Mouse (Mus musculus) CH12.LX (cell line): ENCODE measurements around the gene Spata25. TPM values are rescaled to one million over a fixed set of nuclear protein-coding genes. Genes with fewer than 3 reads are reported as not detected.

Source experiments
- DNase-seq: peaks from one replicate; pipeline ENCODE4 v3.0.0-alpha.2; 2013; ENCODE audit errors: extremely low read depth
- H3K27ac ChIP-seq: 2 replicates; pipeline ENCODE4 v1.5.1; 2012; ENCODE audit warnings: low read depth, mild to moderate bottlenecking, control low read depth, moderate library complexity; ENCODE audit not compliant: insufficient read depth
- H3K27me3 ChIP-seq: replicated peaks from 2 replicates; pipeline ENCODE3; 2012; ENCODE audit warnings: inconsistent platforms
- H3K36me3 ChIP-seq, 2 experiments: replicated peaks in 1 of 2; 2 replicates each; pipeline versions ENCODE3 to v1.6.1; 2012; ENCODE audit warnings: inconsistent platforms in 1 of 2, low read length in 1 of 2, mild to moderate bottlenecking in 1 of 2, mixed read lengths in 1 of 2, moderate library complexity in 1 of 2; ENCODE audit not compliant: control insufficient read depth in 1 of 2, insufficient read depth in 1 of 2
- H3K4me1 ChIP-seq, 2 experiments: 2 replicates each; pipeline ENCODE4 v1.6.1; 2012; ENCODE audit warnings: inconsistent platforms in 1 of 2, moderate library complexity in 1 of 2; ENCODE audit not compliant: insufficient read depth in 2 of 2, control insufficient read depth in 1 of 2
- H3K4me2 ChIP-seq: 2 replicates; pipeline ENCODE4 v1.6.1; 2012; ENCODE audit warnings: low read depth, mild to moderate bottlenecking, control low read depth; ENCODE audit not compliant: poor library complexity, insufficient read depth, severe bottlenecking
- H3K4me3 ChIP-seq, 3 experiments: fragments of 150-350 bp in 1 of 3; sonication (generic) in 1 of 3; replicated peaks in 1 of 3; 2 replicates each; pipeline versions ENCODE3 to v1.5.1; 2011 to 2012; ENCODE audit warnings: low read depth in 2 of 3, low read length in 2 of 3, mild to moderate bottlenecking in 2 of 3, moderate library complexity in 2 of 3, control low read depth in 1 of 3, improper control_type of control experiment in 1 of 3, inconsistent platforms in 1 of 3, mixed read lengths in 1 of 3; ENCODE audit not compliant: poor library complexity in 1 of 3
- H3K79me2 ChIP-seq: replicated peaks from 2 replicates; pipeline ENCODE4 v1.6.1; 2012; ENCODE audit warnings: mild to moderate bottlenecking, moderate library complexity; ENCODE audit not compliant: control insufficient read depth, poor library complexity, insufficient read depth, severe bottlenecking; ENCODE audit errors: extremely low read depth
- H3K9ac ChIP-seq: 2 replicates; pipeline ENCODE4 v1.6.1; 2012; ENCODE audit warnings: low read depth, mild to moderate bottlenecking, control low read depth, moderate library complexity; ENCODE audit not compliant: insufficient read depth
- H3K9me3 ChIP-seq: replicated peaks from 2 replicates; pipeline ENCODE3; 2012; ENCODE audit warnings: low read length, inconsistent platforms, mixed read lengths
- BHLHE40 ChIP-seq: IDR thresholded peaks from 2 replicates; pipeline ENCODE4 v1.6.1; 2011; ENCODE audit warnings: mild to moderate bottlenecking, low read depth, low read length, improper control_type of control experiment
- CHD2 ChIP-seq: IDR thresholded peaks from 2 replicates; pipeline ENCODE4 v1.6.1; 2011; ENCODE audit warnings: low read length, improper control_type of control experiment
- CTCF ChIP-seq, 2 experiments: IDR thresholded peaks in 1 of 2; conservative IDR thresholded peaks in 1 of 2; 2 replicates each; pipeline ENCODE4 v1.5.1; 2011 to 2012; ENCODE audit warnings: low read depth in 2 of 2, low read length in 2 of 2, improper control_type of control experiment in 1 of 2, inconsistent platforms in 1 of 2, mild to moderate bottlenecking in 1 of 2, moderate library complexity in 1 of 2
- ELF1 ChIP-seq: IDR thresholded peaks from 2 replicates; pipeline ENCODE4 v1.6.1; 2014; ENCODE audit warnings: low read depth, mild to moderate bottlenecking, inconsistent platforms, low read length, improper control_type of control experiment
- GABPA ChIP-seq: IDR thresholded peaks from 2 replicates; pipeline ENCODE4 v1.6.1; 2012; ENCODE audit warnings: low read depth, low read length, improper control_type of control experiment, inconsistent platforms; ENCODE audit not compliant: insufficient replicate concordance
- HCFC1 ChIP-seq: IDR thresholded peaks from 2 replicates; pipeline ENCODE4 v1.6.1; 2012; ENCODE audit warnings: low read depth, mild to moderate bottlenecking, inconsistent platforms, low read length, improper control_type of control experiment
- KAT2A ChIP-seq: IDR thresholded peaks from 2 replicates; pipeline ENCODE4 v1.6.1; 2012; ENCODE audit warnings: low read length, improper control_type of control experiment, inconsistent platforms; ENCODE audit not compliant: insufficient replicate concordance
- MAX ChIP-seq: IDR thresholded peaks from 2 replicates; pipeline ENCODE4 v1.6.1; 2011; ENCODE audit warnings: low read length, improper control_type of control experiment
- MAZ ChIP-seq: IDR thresholded peaks from 2 replicates; pipeline ENCODE4 v1.6.1; 2012; ENCODE audit warnings: low read depth, mild to moderate bottlenecking, inconsistent platforms, low read length, improper control_type of control experiment, moderate library complexity
- MEF2A ChIP-seq: IDR thresholded peaks from 2 replicates; pipeline ENCODE4 v1.6.1; 2014; ENCODE audit warnings: low read depth, mild to moderate bottlenecking, inconsistent platforms, low read length, improper control_type of control experiment, borderline replicate concordance
- MXI1 ChIP-seq: IDR thresholded peaks from 2 replicates; pipeline ENCODE4 v1.6.1; 2011; ENCODE audit warnings: mild to moderate bottlenecking, low read depth, low read length, improper control_type of control experiment
- MYC ChIP-seq: IDR thresholded peaks from 2 replicates; pipeline ENCODE4 v1.6.1; 2011; ENCODE audit warnings: low read depth, mild to moderate bottlenecking, improper control_type of control experiment, low read length
- NELFE ChIP-seq: IDR thresholded peaks from 2 replicates; pipeline ENCODE4 v1.6.1; 2011; ENCODE audit warnings: low read depth, low read length, improper control_type of control experiment
- NRF1 ChIP-seq: IDR thresholded peaks from 2 replicates; pipeline ENCODE4 v1.6.1; 2014; ENCODE audit warnings: low read depth, mild to moderate bottlenecking, inconsistent platforms, low read length, improper control_type of control experiment, moderate library complexity
- PAX5 ChIP-seq: IDR thresholded peaks from 2 replicates; pipeline ENCODE4 v1.6.1; 2012; ENCODE audit warnings: low read length, inconsistent platforms, mixed read lengths
- POLR2A ChIP-seq: IDR thresholded peaks from 2 replicates; pipeline ENCODE4 v1.6.1; 2011; ENCODE audit warnings: low read depth, mild to moderate bottlenecking, improper control_type of control experiment, low read length
- POLR2AphosphoS2 ChIP-seq: IDR thresholded peaks from 2 replicates; pipeline ENCODE4 v1.6.1; 2011; ENCODE audit warnings: low read depth, low read length, improper control_type of control experiment
- RAD21 ChIP-seq: IDR thresholded peaks from 2 replicates; pipeline ENCODE4 v1.6.1; 2011; ENCODE audit warnings: low read depth, mild to moderate bottlenecking, low read length, improper control_type of control experiment, moderate library complexity
- RCOR1 ChIP-seq: conservative IDR thresholded peaks from 2 replicates; pipeline ENCODE4 v1.6.1; 2012; ENCODE audit warnings: low read depth, mild to moderate bottlenecking, inconsistent platforms, low read length, improper control_type of control experiment
- SIN3A ChIP-seq: IDR thresholded peaks from 2 replicates; pipeline ENCODE4 v1.6.1; 2012; ENCODE audit warnings: low read length, improper control_type of control experiment, inconsistent platforms
- SMC3 ChIP-seq: IDR thresholded peaks from 2 replicates; pipeline ENCODE4 v1.6.1; 2011; ENCODE audit warnings: low read depth, low read length, improper control_type of control experiment
- TBP ChIP-seq: conservative IDR thresholded peaks from 2 replicates; pipeline ENCODE4 v1.6.1; 2011; ENCODE audit warnings: low read depth, low read length, improper control_type of control experiment
- TCF12 ChIP-seq: IDR thresholded peaks from 2 replicates; pipeline ENCODE4 v1.6.1; 2014; ENCODE audit warnings: low read depth, mild to moderate bottlenecking, inconsistent platforms, low read length, improper control_type of control experiment
- UBTF ChIP-seq: IDR thresholded peaks from 2 replicates; pipeline ENCODE4 v1.6.1; 2012; ENCODE audit warnings: low read depth, mild to moderate bottlenecking, inconsistent platforms, low read length, improper control_type of control experiment, moderate library complexity
- USF2 ChIP-seq: conservative IDR thresholded peaks from 2 replicates; pipeline ENCODE4 v1.6.1; 2011; ENCODE audit warnings: low read depth, low read length, improper control_type of control experiment
- ZMIZ1 ChIP-seq: IDR thresholded peaks from 2 replicates; pipeline ENCODE4 v1.6.1; 2012; ENCODE audit warnings: low read depth, mild to moderate bottlenecking, inconsistent platforms, low read length, improper control_type of control experiment
- dilution Hi-C: fragments of 300-500 bp; cut with MboI; formaldehyde crosslinking; loops from 2 replicates; pipeline ENCODE4 v1.14.3; 2020; ENCODE audit warnings: low sequenced_read_pairs; ENCODE audit not compliant: extremely low pct_unique_long_range_greater_than_20kb, extremely low pct_ligation_motif_present
- in situ Hi-C: fragments of 300-500 bp; cut with MboI; formaldehyde crosslinking; loops from 3 replicates; pipeline ENCODE4 v1.14.3; 2019; ENCODE audit warnings: low sequenced_read_pairs, low pct_ligation_motif_present, low pct_unique_long_range_greater_than_20kb, mixed read lengths
- polyA plus RNA-seq: library from polyadenylated mRNA; unstranded; fragments of >175 nt; gene quantifications from 2 replicates; pipeline ENCODE4 v1.2.1, GENCODE M21; 2012; ENCODE audit warnings: low read depth; ENCODE audit not compliant: insufficient read length
- total RNA-seq, 2 experiments: library from RNA; depleted of rRNA; stranded (reverse); fragments of 300-350 nt in 1 of 2; fragments of >200 nt in 1 of 2; gene quantifications; 2 replicates each; pipeline ENCODE4 v1.2.3; 2012 to 2014

The Spata25 gene
- total and polyA plus RNA-seq, 3 experiments: not detected

GRCm38 (mm10) chr2:164804533-164805331 is 23.6 kb downstream of the Spata25 start, which contains the start of the genes Acot8 and Zswim3:
TSS of gene Acot8 (minus strand) at chr2:164804882.
TSS of gene Zswim3 (plus strand) at chr2:164805098.
- TF ChIP-seq BHLHE40 (peak; percentile 77), GABPA (no peak), NELFE (peak; percentile 98), PAX5 (no peak), MEF2A (0 out of 2 replicates have a peak, but pooled peaks have one; percentile 3), SMC3 (no peak), MAZ (peak; percentile 36), RCOR1 (0 out of 2 replicates have a peak, but pooled peaks have one; percentile 35), HCFC1 (peak; percentile 83), MYC (no peak), NRF1 (peak; percentile 33; the same call in 1 of the 2 replicates), UBTF (0 out of 2 replicates have a peak, but pooled peaks have one; percentile 4), KAT2A (peak; percentile 88; the same call in 1 of the 2 replicates), SIN3A (peak; percentile 84), TBP (peak; percentile 98), ZMIZ1 (peak; percentile 93), CHD2 (peak; percentile 97), MXI1 (peak; percentile 82), RAD21 (no peak), MAX (peak; percentile 57; the same call in 1 of the 2 replicates), POLR2AphosphoS2 (0 out of 2 replicates have a peak, but pooled peaks have one; percentile 78), ELF1 (peak; percentile 91), CTCF (conservative IDR thresholded peaks at IDR 0.05 in 1 of 2, IDR thresholded peaks at IDR 0.05 in 1 of 2; ENCODE audit: low read depth in 2 of 2, low read length in 2 of 2) (no peak), TCF12 (peak; percentile 60; the same call in 1 of the 2 replicates), POLR2A (peak; percentile 99), USF2 (no peak)
- TF ChIP-seq, all 38 proteins: peak for 19
- in situ Hi-C loops (no loop called here), dilution Hi-C loops (no loop called here)
- H3K9ac ChIP-seq: peak within 1 kb of the TSS; percentile 79
- peaks cover 5 to 25% of the 10 kb centered on the region in 2 experiments; a peak in 2 of 4 replicates for H3K4me1 ChIP-seq
- H3K27me3 ChIP-seq: no peaks in the 10 kb centered on the region
- H3K79me2 ChIP-seq: peaks cover 12% of the 10 kb centered on the region
- peak within 1 kb of the TSS; percentile 86 to 93 (median 93) for H3K4me3 ChIP-seq
- no peaks in the 10 kb centered on the region for H3K9me3 ChIP-seq
- DNase-seq: peak; percentile 100
- H3K4me2 ChIP-seq: peak within 1 kb of the TSS; percentile 73
- H3K36me3 ChIP-seq: peaks cover 13 to 47% of the 10 kb centered on the region in 2 experiments
- H3K27ac ChIP-seq: peak within 1 kb of the TSS; percentile 47
